Mouse (Mus musculus): Measurements from ENCODE around the gene Vezt.

GRCm38 (mm10) chr10:93932861-93933260, 102.8 kb downstream of the Vezt start:
- no peak for TF ChIP-seq CTCF (IDR thresholded peaks at IDR 0.05; ENCODE audit: borderline replicate concordance, extremely low read depth, insufficient read depth, insufficient read length)
- no peak for TF ChIP-seq POLR2A (IDR thresholded peaks at IDR 0.05; ENCODE audit: borderline replicate concordance, extremely low read depth, insufficient read depth, insufficient read length, poor library complexity, severe bottlenecking)
